Mouse (Mus musculus): ENCODE data around the gene Prkag2. TPM values are rescaled to one million over a fixed set of nuclear protein-coding genes. Genes with fewer than 3 reads are reported as not detected.
A peak's percentile ranks its signal among the peaks of the same experiment; 100 is the strongest.

Gene Prkag2
- polyA plus RNA-seq, 1 experiment = 13.7 TPM

- TF ChIP-seq CTCF (IDR thresholded peaks at IDR 0.05; ENCODE audit: control insufficient read depth, insufficient read depth, low read length) (no peak), POLR2A (IDR thresholded peaks at IDR 0.05; ENCODE audit: borderline replicate concordance, control insufficient read depth, low read depth, low read length) (no peak)
- no peak overlapping the region for H3K27ac ChIP-seq (ENCODE audit: control insufficient read depth, insufficient read depth, low read depth, low read length, poor library complexity)
- 80% methylated on average over 9 of the region's 9 CpGs for WGBS
- H3K4me3 ChIP-seq (replicated peaks; ENCODE audit: control insufficient read depth, low read depth, low read length) = no peak overlapping the region
- no peaks in the 10 kb centered on the region; the same call in 1 of the 2 replicates for H3K4me1 ChIP-seq (ENCODE audit: control insufficient read depth, insufficient read depth, low read length)
Observed at GRCm38 (mm10) chr5:24986204-24986940, 114.1 kb downstream of the Prkag2 start.

GRCm38 (mm10) chr5:24985434-24986176 lies 114.8 kb downstream of the Prkag2 start:
- Histone ChIP-seq H3K27ac (ENCODE audit: control insufficient read depth, insufficient read depth, low read depth, low read length, poor library complexity) (no peak overlapping the region), H3K4me3 (replicated peaks; ENCODE audit: control insufficient read depth, low read depth, low read length) (no peak overlapping the region)
- 71% methylated on average over 11 of the region's 11 CpGs for WGBS

GRCm38 (mm10) chr5:24984157-24984556 lies 116.3 kb downstream of the Prkag2 start:
- TF ChIP-seq CTCF (IDR thresholded peaks at IDR 0.05; ENCODE audit: control insufficient read depth, insufficient read depth, low read length) (no peak), POLR2A (IDR thresholded peaks at IDR 0.05; ENCODE audit: borderline replicate concordance, control insufficient read depth, low read depth, low read length) (no peak)
- no peaks in the 10 kb centered on the region for H3K4me1 ChIP-seq (ENCODE audit: control insufficient read depth, insufficient read depth, low read length)
- WGBS = 36% methylated on average over 1 of the region's 1 CpGs
- no peak overlapping the region for H3K4me3 ChIP-seq (replicated peaks; ENCODE audit: control insufficient read depth, low read depth, low read length)
- H3K27ac ChIP-seq (ENCODE audit: control insufficient read depth, insufficient read depth, low read depth, low read length, poor library complexity) = no peak overlapping the region

More at GRCm38 (mm10) chr5:24985434-24986176, 114.8 kb downstream of the Prkag2 start:
- H3K4me1 ChIP-seq (ENCODE audit: control insufficient read depth, insufficient read depth, low read length) = no peaks in the 10 kb centered on the region; the same call in 1 of the 2 replicates
- no peak for TF ChIP-seq POLR2A (IDR thresholded peaks at IDR 0.05; ENCODE audit: borderline replicate concordance, control insufficient read depth, low read depth, low read length)
- TF ChIP-seq CTCF (IDR thresholded peaks at IDR 0.05; ENCODE audit: control insufficient read depth, insufficient read depth, low read length) = no peak

GRCm38 (mm10) chr5:24983539-24983938 lies 116.9 kb downstream of the Prkag2 start:
- WGBS = 8% methylated on average over 3 of the region's 3 CpGs
- Histone ChIP-seq H3K4me1 (ENCODE audit: control insufficient read depth, insufficient read depth, low read length) (no peaks in the 10 kb centered on the region), H3K4me3 (replicated peaks; ENCODE audit: control insufficient read depth, low read depth, low read length) (no peak overlapping the region), H3K27ac (ENCODE audit: control insufficient read depth, insufficient read depth, low read depth, low read length, poor library complexity) (no peak overlapping the region)
- TF ChIP-seq CTCF (IDR thresholded peaks at IDR 0.05; ENCODE audit: control insufficient read depth, insufficient read depth, low read length) (peak; percentile 81), POLR2A (IDR thresholded peaks at IDR 0.05; ENCODE audit: borderline replicate concordance, control insufficient read depth, low read depth, low read length) (no peak)

- TF ChIP-seq CTCF (IDR thresholded peaks at IDR 0.05; ENCODE audit: control insufficient read depth, insufficient read depth, low read length) (no peak), POLR2A (IDR thresholded peaks at IDR 0.05; ENCODE audit: borderline replicate concordance, control insufficient read depth, low read depth, low read length) (no peak)
- no peak overlapping the region for H3K27ac ChIP-seq (ENCODE audit: control insufficient read depth, insufficient read depth, low read depth, low read length, poor library complexity)
- 80% methylated on average over 3 of the region's 3 CpGs for WGBS
- no peak overlapping the region for H3K4me3 ChIP-seq (replicated peaks; ENCODE audit: control insufficient read depth, low read depth, low read length)
- no peaks in the 10 kb centered on the region; the same call in 1 of the 2 replicates for H3K4me1 ChIP-seq (ENCODE audit: control insufficient read depth, insufficient read depth, low read length)
Observed at GRCm38 (mm10) chr5:24982258-24982657, 118.2 kb downstream of the Prkag2 start.

GRCm38 (mm10) chr5:24981765-24982164 lies 118.7 kb downstream of the Prkag2 start:
- 42% methylated on average over 6 of the region's 6 CpGs for WGBS
- TF ChIP-seq CTCF (IDR thresholded peaks at IDR 0.05; ENCODE audit: control insufficient read depth, insufficient read depth, low read length) (no peak), POLR2A (IDR thresholded peaks at IDR 0.05; ENCODE audit: borderline replicate concordance, control insufficient read depth, low read depth, low read length) (no peak)
- Histone ChIP-seq H3K27ac (ENCODE audit: control insufficient read depth, insufficient read depth, low read depth, low read length, poor library complexity) (no peak overlapping the region), H3K4me3 (replicated peaks; ENCODE audit: control insufficient read depth, low read depth, low read length) (no peak overlapping the region), H3K4me1 (ENCODE audit: control insufficient read depth, insufficient read depth, low read length) (no peaks in the 10 kb centered on the region; the same call in 1 of the 2 replicates)

- TF ChIP-seq POLR2A (IDR thresholded peaks at IDR 0.05; ENCODE audit: borderline replicate concordance, control insufficient read depth, low read depth, low read length) = no peak
- no peak overlapping the region for H3K4me3 ChIP-seq (replicated peaks; ENCODE audit: control insufficient read depth, low read depth, low read length)
- no peaks in the 10 kb centered on the region; the same call in 1 of the 2 replicates for H3K4me1 ChIP-seq (ENCODE audit: control insufficient read depth, insufficient read depth, low read length)
- WGBS = 69% methylated on average over 10 of the region's 10 CpGs
- no peak overlapping the region for H3K27ac ChIP-seq (ENCODE audit: control insufficient read depth, insufficient read depth, low read depth, low read length, poor library complexity)
Observed at GRCm38 (mm10) chr5:24979968-24980345, 120.5 kb downstream of the Prkag2 start.

GRCm38 (mm10) chr5:24979312-24979967 lies 121.0 kb downstream of the Prkag2 start:
- WGBS = 52% methylated on average over 4 of the region's 4 CpGs
- TF ChIP-seq POLR2A (IDR thresholded peaks at IDR 0.05; ENCODE audit: borderline replicate concordance, control insufficient read depth, low read depth, low read length) = no peak
- no peak for TF ChIP-seq CTCF (IDR thresholded peaks at IDR 0.05; ENCODE audit: control insufficient read depth, insufficient read depth, low read length)
- H3K27ac ChIP-seq (ENCODE audit: control insufficient read depth, insufficient read depth, low read depth, low read length, poor library complexity) = no peak overlapping the region
- H3K4me1 ChIP-seq (ENCODE audit: control insufficient read depth, insufficient read depth, low read length) = no peaks in the 10 kb centered on the region; the same call in 1 of the 2 replicates
- H3K4me3 ChIP-seq (replicated peaks; ENCODE audit: control insufficient read depth, low read depth, low read length) = no peak overlapping the region

Data from bone marrow, adult 2 months (tissue).